Mouse (Mus musculus): ENCODE data around the gene Gm43517.

DNA sequence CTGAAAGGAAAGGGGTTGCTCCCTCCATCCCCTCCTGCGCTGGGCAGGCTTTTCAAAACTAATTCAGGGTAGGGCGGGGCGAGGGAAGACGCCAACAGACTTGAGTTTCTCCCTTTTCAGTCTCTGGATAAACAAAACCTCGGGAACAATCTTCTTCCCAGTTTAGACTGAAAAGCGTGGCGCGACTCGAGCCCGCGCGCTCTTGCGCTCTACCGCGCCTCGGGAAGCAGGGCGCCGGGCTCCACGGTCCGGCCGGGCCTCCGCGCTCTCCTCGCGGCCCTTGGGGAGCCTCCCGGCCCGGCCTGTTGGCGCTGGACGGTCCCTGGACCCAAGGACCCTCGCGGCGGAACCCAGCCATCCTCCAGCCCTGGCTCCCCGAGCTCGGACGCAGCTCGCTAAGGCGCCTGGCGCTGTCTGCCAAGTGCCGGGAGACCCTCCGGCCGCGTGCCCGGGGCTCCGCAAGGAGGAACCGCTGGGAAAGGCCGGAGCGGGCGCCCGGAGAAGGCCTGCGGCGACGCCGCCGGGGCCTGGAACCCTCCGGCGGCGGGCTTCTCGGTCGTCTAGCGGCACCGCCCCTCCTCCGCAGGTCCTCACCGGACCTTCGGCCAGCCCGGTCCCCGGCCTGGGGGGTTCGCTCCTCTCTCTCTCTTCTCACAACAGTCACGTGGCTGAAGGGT is 16.3 kb downstream of the Gm43517 start:
- no peak for TF ChIP-seq CTCF (IDR thresholded peaks at IDR 0.05; ENCODE audit: low read depth)
- TF ChIP-seq EP300 (IDR thresholded peaks at IDR 0.05; ENCODE audit: low read depth): no peak

All from heart, postnatal 0 days (tissue).